Mouse (Mus musculus): Measurements from ENCODE around the gene Minos1. TPM values are rescaled to one million over a fixed set of nuclear protein-coding genes. Genes with fewer than 3 reads are reported as not detected.

The Minos1 gene
- polyA plus RNA-seq, 1 experiment from 2014 or later = 765 TPM

Other genes with a start within 250 kb of the Minos1 start
- gene Otud3, start 217.2 kb downstream of the Minos1 start, polyA plus RNA-seq (2014; fragmentation: Nextera tagmentation; extraction: Ambion mirVana) = 2.6 and 3.2 TPM in 2 replicates
- gene Rnf186, start 164.0 kb downstream of the Minos1 start, polyA plus RNA-seq (2014; fragmentation: Nextera tagmentation; extraction: Ambion mirVana) = not detected in 2 replicates
- 4.8 and 5.7 TPM in 2 replicates for gene Tmco4, start 158.2 kb downstream of the Minos1 start, polyA plus RNA-seq (2014; fragmentation: Nextera tagmentation; extraction: Ambion mirVana)
- not detected in 2 replicates for gene Htr6, start 55.5 kb downstream of the Minos1 start, polyA plus RNA-seq (2014; fragmentation: Nextera tagmentation; extraction: Ambion mirVana)
- 13.0 and 15.1 TPM in 2 replicates for gene Nbl1, start 38.1 kb downstream of the Minos1 start, polyA plus RNA-seq (2014; fragmentation: Nextera tagmentation; extraction: Ambion mirVana)
- gene Capzb, start 61.8 kb upstream of the Minos1 start, polyA plus RNA-seq (2014; fragmentation: Nextera tagmentation; extraction: Ambion mirVana) = 292 and 301 TPM in 2 replicates
- gene Pqlc2, start 179.6 kb upstream of the Minos1 start, polyA plus RNA-seq (2014; fragmentation: Nextera tagmentation; extraction: Ambion mirVana) = 8.0 and 8.3 TPM in 2 replicates
- 61.9 and 62.6 TPM in 2 replicates for gene Akr7a5, start 179.6 kb upstream of the Minos1 start, polyA plus RNA-seq (2014; fragmentation: Nextera tagmentation; extraction: Ambion mirVana)
- gene Mrto4, start 221.5 kb upstream of the Minos1 start, polyA plus RNA-seq (2014; fragmentation: Nextera tagmentation; extraction: Ambion mirVana) = 65.1 and 65.4 TPM in 2 replicates
- 36.6 and 37.7 TPM in 2 replicates for gene Emc1, start 221.5 kb upstream of the Minos1 start, polyA plus RNA-seq (2014; fragmentation: Nextera tagmentation; extraction: Ambion mirVana)
- 63.8 and 67.6 TPM in 2 replicates for gene Ubr4, start 221.5 kb upstream of the Minos1 start, polyA plus RNA-seq (2014; fragmentation: Nextera tagmentation; extraction: Ambion mirVana)

Data from heart, embryonic 14.5 days (tissue).